Mouse (Mus musculus) stomach, postnatal 0 days (tissue): ENCODE results near the gene Baiap2.
A peak's percentile ranks its signal among the peaks of the same experiment; 100 is the strongest.

Experiments
- CTCF ChIP-seq: IDR thresholded peaks from 2 replicates; pipeline ENCODE4 v1.5.1; 2016; ENCODE audit warnings: antibody characterized with exemption, low read depth, mild to moderate bottlenecking, moderate library complexity
- EP300 ChIP-seq: optimal IDR thresholded peaks from 2 replicates; pipeline ENCODE3; 2016; ENCODE audit warnings: antibody characterized with exemption

GRCm38 (mm10) chr11:120013174-120013711 lies 70.7 kb downstream of the Baiap2 start:
- peak; percentile 94 for TF ChIP-seq CTCF
- TF ChIP-seq EP300, result no peak
